Mouse (Mus musculus) thymus, adult 2 months (tissue): ENCODE data around the gene Flt3.

Experiments
- CTCF ChIP-seq: fragments of 200-500 bp; IDR thresholded peaks from 2 replicates; pipeline ENCODE4 v1.5.1; 2012; ENCODE audit warnings: mild to moderate bottlenecking, control low read depth, low read length, moderate library complexity, borderline replicate concordance; ENCODE audit not compliant: control insufficient read depth, poor library complexity, insufficient read depth; ENCODE audit errors: extremely low read depth
- POLR2A ChIP-seq: fragments of 200-500 bp; IDR thresholded peaks from 2 replicates; pipeline ENCODE4 v1.6.1; 2012; ENCODE audit warnings: mild to moderate bottlenecking, low read length, control low read depth, moderate library complexity; ENCODE audit not compliant: control insufficient read depth, poor library complexity, insufficient read depth; ENCODE audit errors: extremely low read depth

GRCm38 (mm10) chr5:147365995-147366765, 34.1 kb downstream of the Flt3 start:
- TF ChIP-seq CTCF (no peak), POLR2A (no peak)
